Mouse (Mus musculus) thymus, postnatal 0 days (tissue): ENCODE measurements around the gene Cmss1. TPM values are rescaled to one million over a fixed set of nuclear protein-coding genes. Genes with fewer than 3 reads are reported as not detected.

Experiments used
- DNase-seq: peaks from one replicate; pipeline ENCODE4 v3.0.0-alpha.2; 2015; ENCODE audit warnings: low spot score
- polyA plus RNA-seq: library from polyadenylated mRNA; unstranded; fragments of >200 nt; fragmentation: Nextera tagmentation; extraction: Ambion mirVana; gene quantifications from 2 replicates; pipeline ENCODE4 v1.2.1, GENCODE M21; 2015

Cmss1 gene
- polyA plus RNA-seq, 1 experiment from 2014 or later: 55.4 TPM

DNA sequence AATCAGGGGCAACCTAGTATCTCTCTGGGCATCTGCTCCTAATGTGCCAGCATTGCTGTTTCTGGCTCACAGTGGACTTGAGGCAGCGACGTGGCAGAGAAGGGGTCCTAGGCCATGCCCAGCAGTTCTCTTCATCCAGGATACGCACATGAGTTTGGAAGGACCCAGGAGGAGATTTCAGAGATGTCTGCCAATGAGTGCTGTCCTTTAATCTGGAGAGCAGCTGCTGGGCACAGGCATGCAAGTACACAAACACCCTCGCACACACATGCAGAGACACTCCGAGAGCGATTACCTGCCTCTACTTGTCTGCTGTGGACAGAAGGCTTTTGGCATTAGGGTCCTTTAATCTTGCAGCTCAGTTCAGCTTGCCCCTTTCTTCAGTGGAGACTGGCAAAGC lies 253.9 kb downstream of the Cmss1 start, which contains the start of gene Filip1l:
Filip1l (plus strand) TSS at position 343 of the 400 bp plus-strand sequence.
- no peak for DNase-seq

DNA sequence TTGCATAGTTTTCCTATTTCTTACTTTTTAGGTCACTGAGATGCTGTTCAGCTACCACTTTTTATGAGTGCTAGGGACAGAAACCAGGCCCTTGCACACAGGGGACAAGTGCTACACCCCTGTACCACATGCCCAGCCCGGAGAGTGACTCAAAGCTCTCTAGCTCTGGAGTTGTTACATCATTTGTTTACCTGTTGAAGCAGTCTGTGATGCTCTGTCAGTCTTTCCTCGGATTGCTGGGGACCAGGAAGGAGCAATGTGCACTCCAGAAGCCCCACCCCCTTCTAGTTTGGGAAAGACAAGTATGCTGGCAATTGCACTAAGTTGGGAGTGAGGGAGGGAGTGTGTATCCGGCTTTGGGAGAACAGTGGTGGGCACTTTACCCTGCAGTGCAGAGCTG lies 257.0 kb downstream of the Cmss1 start:
- DNase-seq: no peak

DNA sequence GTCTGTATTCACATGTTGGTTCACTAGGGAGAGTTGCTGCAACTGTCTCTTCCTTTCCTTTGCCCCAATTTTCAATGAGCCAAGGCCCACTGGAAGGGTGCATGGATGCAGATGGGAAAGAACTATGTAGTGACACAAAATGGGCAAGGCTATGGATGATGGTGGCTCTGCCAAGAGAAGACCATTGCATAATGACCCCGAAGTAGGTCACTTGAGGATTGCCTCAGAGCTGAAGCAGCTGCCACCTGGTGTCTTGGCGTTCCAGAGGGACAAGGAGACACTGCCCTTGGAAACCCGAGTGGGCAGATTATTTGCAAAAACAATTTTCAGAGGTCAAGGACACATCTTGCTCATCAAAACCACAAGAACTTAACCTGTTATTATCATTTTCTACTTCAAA lies 257.6 kb downstream of the Cmss1 start:
- no peak for DNase-seq

DNA sequence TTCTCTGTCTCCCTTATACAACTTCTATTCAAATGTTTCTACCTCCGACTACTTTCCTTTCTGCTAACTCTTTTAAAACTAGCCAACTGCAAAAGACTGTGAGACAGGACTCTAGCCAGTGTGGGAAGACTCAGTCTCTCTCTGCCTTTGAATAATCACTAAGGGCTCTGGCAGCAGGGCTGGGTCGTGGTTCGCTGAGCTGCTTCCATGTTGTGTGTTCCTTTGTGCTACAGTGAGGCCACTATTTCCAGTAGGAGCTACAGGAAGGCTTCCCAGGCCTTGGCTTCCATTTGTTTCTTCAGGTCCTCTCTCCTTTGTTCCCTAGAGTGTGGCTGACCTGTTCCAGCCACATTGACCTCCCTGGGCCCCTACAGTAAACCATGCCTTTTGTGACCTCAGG lies 260.4 kb downstream of the Cmss1 start:
- no peak for DNase-seq

DNA sequence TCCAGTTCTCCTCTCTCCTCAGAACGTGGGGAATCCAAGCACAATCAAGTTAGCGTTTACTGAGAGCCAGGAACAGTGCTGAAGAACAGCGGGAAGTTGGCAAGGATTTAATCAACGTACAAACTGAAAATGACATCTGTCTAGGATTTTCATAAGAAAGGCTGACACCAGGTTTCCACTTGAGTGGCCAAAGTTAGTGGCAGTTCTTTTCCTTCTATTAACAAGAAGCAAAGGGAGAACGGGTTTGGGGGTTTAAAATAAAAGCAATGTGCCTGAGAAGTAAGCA lies 266.1 kb downstream of the Cmss1 start:
- no peak for DNase-seq

DNA sequence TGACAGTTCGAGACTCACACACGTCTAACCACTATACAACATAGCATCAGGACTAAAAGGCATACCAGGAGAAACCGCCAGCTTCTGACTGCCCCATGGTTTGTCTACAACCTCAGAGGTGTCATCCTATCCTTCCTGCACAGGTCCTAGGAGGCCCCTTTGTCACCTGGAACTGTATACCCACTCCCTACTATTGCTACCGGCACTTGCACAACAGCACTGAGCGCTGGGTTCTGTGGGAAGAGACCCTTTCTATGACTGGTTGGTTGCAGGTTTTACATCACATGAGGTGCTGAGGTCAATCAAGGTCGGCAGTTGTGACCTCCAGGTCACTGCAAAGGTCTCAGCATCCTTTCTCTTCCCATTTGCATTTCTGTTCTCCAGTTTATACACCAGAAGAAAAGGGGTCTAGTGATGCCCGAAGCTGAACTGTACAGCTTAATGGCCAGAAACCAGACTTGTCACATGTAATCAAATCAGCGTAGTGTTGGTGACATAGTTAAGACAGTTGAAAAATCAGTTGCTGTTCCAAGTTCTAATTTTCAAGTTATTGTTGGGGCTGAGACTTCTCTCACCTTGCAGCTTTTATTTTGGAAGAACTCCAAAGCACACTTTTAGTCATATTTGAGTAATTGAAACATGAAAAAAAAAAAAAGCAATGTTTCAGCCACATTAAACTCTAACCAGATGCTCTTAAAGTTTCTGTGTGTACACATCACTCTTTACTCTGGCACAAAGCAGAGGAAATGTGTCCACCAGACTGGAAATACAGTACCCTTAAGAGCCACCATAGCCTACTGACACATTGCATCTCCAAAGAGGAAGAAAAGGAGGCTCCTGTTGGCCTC lies 266.7 kb downstream of the Cmss1 start:
- no peak for DNase-seq

DNA sequence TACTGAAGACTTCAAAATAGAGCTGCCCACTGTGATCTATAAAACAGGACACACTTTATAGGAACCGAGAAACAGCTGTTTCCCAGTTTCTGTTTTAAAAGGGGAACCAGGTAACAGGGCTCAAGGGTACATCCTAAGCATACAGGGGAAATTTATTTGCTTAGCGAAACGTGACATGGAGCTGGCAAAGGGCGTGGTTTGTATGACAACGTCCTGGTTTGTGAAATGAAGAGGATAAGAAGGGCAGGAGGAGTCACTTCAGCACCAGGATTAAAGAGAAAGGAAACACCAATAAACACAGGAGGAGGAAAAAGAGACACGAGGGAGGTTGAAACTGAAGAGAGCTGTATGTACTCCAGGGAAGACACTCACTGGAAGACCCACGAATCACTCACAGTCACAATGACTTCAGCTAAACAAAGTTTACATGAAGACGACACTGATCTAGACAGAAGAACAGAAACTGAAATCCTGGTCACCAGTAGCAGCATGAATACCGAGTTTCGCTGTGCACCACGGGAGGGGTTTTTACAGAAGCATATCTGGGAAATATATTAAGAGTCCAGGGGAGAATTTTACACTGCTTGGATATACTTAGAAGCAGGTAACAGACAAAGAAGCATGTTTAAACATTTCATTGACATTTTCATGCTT lies 269.8 kb downstream of the Cmss1 start:
- peak; percentile 19 for DNase-seq

DNA sequence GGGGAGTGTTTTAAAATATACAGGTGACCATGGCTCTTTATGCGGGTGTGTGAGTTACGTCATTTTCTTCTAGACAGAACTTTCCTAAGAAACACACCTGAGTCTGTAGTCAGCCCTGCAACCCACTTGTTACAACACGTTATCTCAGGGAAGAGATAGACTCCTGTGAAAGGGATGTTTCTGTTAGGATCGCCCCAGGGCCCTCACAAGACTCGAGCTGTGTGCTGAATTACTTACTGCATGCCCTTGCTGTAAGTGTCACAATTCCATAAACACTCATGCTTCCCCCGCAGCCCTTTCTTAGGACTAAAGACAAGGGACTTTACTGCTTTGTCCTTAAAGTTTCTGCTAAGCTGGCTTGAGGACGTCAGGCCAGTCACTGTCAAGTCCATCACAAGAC lies 274.4 kb downstream of the Cmss1 start:
- no peak for DNase-seq

DNA sequence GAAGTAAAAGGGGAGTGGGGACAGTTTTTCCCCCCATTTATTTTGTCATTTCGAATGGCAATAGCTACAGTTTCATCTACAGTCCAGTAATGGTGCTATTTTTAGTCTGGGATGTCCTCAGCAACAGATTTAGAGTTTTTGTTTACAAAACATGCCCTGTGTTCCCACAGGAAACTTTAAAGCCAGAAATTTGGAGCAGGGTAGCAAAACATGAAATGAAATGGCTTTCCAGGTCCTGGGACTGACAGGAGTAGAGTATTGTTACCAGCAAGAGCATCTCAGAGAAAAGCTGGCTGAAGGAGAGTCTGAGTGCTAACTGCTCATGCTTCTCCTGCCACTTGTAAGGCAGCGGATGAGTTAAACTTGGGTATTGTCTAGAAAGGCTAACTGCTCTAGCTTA lies 276.6 kb downstream of the Cmss1 start:
- no peak for DNase-seq

DNA sequence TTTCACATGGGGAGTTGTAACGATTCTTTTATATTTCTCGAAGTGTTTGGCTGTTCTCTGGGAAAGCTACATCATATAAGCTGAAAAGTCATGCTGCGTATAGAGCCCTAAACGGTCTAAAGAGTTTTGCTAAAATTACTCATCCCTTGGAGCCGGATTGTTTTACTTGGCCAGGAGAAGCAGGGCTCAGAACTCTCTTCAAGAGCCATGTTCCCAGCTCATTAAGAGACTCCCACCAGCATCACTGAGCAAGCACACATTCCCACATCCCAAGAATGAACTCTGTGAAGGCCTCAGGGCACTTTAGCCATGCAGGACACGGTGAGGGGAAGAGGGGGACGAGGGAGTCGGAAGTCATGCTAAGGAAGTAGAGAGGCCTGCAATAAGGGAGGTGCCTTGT lies 277.6 kb downstream of the Cmss1 start:
- no peak for DNase-seq

DNA sequence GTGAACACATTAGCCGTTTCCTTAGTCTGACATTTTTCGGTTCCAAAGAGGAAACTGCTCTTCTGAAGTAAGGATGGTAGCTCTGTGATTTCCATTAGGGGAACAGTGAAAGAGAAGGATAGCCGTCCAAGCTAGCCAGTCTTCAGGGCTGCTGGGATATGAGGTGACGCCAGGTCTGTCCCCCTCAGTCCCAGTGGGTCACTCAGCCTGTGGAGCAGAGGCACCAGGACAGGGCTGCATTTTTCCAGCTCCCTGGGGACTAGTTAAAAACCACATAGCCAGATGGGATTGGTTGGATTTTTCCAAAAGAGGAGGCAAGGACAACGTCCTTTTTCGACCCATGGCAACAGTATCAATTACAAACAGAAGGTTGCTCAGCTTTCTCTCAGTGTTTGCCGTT lies 279.7 kb downstream of the Cmss1 start:
- DNase-seq: no peak

DNA sequence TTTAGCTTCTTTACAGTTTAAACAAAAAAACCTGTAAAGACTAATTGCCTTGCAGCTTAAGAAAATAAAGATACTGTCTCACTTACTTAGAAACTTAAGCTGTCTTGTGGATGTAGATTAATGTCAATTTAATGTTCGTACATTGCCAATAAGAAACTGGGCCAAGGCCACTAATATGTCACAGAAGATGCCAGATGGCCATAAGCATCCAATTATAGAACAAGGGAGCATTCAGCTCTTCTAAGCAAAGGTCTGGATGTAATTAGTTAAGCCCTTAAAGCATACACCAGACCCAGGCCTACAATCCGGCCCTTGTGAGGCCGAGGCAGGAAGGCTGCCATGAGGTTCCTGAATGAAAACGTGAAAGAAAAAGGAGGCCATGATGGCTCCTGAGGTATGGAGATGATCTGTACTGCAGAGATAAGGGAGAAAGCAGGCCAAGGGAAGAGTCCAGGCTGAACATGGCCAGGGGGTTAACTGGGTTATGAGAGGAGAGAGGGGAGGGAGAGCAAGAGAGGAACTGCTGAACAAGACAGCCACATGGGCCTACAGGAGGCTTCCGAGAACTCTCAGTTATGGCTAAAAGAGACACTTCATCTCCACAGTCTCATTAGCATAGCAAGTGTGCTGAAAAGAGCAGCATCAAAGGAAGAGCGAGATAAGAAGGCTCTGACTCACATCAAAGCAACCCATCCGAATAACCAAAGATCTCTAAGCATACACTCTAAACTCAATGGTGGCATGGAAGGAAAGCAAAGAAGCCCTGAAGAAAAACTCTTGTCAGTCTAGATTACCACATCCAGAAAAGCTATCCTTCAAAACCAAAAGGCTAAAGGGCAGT lies 287.2 kb downstream of the Cmss1 start:
- peak; percentile 31 for DNase-seq

DNA sequence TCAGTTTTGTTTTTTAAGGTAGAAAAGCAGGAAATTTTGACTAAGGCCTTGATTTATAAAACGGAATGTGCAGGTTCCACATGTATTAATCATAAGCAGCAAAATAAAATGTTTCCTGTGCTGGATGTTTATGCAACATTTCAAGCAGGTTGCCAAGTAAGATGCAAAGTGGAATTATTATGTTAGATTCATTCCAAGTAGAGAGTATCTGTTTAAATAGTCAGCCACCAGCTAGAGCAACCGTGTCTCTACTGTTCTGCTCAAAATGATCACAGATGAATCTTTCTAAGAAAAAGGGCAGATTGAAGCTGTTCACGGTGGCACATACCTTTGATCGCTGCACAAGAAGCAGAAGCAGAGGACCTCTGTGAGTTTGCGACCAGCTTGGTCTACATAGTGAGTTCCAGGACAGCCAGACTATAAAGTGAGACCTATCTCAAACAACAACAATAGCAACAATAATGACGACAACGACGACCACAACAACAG lies 288.0 kb downstream of the Cmss1 start:
- DNase-seq: no peak

DNA sequence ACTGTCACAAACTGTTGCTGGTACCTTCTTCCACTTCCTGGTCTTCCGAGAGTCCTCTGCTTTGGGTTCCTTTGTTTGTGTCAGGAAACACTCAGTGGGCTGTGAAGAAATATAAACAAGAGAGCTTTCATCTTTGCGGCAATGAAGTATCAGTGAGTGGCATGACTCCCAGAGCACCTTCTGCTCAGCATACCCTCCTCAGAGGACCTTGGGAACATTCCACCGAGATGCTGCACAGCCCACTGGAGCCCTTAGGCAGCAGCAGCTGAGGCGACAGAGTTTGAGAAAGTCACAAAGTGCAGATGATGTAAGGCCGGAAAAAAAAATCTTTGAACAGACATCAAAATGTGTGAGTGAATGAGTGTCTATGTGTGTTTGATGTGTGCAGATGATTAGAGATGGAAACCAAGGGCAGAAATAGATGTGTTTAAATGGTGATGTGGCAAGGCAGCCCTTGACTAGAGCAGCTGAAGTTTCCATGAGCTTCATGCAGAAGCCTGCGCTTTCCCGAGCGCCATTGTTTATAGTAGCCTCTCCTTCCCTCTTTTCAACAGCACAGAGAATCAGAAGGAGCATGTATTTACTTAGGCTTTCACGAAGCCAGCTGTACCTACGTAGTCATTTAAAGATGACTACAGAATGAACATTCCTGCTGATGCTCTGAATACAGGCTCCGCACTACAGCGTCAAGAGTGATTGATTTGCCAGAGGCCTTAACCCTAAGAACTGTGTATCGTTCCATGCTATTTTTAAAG lies 288.6 kb downstream of the Cmss1 start:
- DNase-seq: peak; percentile 13

DNA sequence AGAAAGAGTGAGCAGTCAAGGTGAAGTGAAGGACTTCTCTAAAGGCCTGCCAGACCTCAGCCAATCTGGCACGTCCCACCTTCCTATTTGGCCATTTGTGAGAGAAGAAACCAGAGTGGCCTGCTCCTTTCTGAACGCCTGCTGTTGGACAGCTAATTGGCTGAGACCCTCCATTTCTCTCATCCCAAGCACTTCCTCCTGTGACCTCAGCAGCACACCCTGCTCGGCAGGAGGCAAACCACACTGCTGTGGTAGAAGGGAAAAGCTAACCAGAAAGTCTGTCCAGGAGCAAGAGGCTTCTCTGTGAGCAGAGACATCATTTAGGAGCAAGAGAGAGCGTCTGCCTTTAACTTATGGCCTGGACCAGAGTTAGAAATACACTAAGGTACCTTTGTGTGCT lies 289.5 kb downstream of the Cmss1 start:
- DNase-seq: no peak

DNA sequence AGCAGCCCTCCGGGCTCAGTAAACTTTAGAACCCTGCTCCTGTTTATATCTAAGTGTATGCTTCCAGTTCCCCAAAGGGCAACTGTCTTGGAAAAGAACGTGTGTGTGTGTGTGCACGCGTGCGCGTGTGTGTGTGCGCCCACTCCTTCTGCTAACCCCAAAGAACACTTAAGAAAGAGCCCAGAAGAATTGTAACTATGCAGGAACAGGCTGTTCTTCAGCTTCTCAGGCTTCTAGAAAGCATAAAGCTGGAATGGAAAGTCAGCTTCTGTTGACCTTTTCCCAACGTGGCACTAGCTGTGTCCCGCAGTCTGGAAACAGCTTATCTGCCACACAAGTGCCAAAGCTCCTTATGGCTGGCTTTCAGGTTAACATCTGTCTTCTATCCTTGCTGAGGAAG lies 291.6 kb downstream of the Cmss1 start:
- DNase-seq: no peak

DNA sequence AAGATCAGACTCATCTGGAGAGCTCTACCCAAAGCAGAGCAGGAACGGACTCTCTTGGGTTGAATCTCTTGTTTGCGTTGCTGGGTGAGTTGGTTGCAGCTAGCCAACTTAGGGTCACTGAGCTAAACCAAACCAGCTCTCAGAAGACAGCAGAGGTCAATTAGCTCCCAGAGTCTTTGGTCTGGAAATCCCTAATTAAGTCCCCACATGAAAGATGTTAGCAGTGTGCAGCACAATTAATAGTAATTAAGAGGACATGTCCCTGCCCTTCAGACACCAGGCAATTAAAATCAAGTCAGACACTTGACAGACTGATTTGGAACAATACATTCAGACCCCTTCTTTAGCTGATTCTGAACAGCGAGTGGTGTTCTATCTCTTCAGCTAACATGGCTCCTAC lies 292.4 kb downstream of the Cmss1 start:
- DNase-seq: no peak

DNA sequence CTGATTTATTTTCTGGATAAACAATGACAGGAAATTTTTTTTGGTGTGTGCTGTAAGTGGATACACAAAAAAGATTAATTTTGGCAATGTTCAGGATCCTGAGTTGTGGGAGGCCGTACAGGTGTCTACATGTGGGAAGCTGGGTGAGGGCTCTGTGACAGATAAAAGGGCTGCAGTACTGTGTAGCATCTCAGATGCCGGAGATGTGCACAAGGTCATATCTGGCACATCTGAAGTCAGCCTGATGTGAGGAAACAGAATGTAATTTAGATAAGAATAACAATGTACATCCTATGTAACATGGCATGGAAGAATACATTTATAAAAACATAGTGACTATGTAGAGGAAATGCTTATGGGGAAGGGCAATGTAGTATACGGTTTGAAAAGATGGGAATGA lies 293.2 kb downstream of the Cmss1 start:
- DNase-seq: no peak

DNA sequence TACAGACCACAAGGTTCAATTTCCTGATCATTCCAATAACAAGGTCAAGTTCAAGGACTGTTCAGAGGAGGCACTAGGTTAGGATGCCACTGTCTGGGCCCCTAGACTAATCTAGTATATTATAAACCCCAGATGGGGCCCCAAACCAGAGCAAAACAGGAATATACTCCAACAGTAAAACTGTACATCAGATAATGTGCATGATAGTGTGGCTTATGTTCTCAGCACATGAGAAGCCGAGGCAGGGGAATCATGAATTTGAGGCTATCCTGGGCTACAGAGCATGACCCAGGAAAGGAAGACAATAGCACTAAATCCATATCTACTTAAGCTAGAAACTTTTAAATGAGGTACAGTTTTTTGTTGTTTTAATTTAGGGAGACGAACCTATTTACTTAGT lies 294.5 kb downstream of the Cmss1 start:
- no peak for DNase-seq

DNA sequence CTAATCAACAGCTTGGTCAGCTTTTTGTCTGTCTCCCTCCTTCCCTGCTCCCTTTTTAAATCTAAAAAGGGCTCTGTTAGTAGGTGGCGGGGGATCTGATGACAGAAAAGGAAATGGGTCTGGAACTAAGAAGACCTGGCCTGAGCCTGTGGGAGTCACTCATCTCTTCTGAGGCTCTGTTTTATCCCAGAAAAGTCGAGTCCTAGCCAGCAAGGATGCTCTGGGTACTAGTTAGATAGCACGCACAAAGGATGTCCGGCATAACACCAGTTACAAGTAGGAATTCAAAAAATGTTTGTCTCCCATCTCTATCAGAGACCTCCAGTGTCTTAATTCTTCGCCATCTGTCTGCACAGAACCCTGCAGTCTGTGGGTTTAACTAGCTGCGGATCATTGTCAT lies 301.2 kb downstream of the Cmss1 start:
- no peak for DNase-seq

DNA sequence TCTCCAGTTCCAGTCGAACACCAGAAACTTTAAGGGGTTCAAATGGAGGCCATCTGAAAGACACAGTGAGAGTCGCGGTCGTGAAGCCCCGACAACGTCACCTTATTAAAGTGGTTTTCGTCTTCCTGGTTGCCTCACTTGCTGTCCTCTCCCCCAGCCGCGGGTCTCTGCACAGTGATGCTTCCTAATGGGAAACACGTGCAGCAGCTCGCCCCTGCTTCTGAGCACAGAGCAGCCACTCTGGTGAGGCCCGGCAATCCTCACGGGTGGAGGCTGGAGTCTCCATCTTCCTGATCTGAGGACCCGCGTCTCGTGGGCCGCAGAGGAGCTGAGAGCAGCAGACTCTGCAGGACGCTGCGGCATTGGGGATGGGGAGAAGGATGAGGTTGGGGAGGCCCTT lies 302.9 kb downstream of the Cmss1 start:
- DNase-seq: no peak
